Mouse (Mus musculus) heart, adult 2 months (tissue): Measurements from ENCODE around the gene Rasip1. TPM values are rescaled to one million over a fixed set of nuclear protein-coding genes. Genes with fewer than 3 reads are reported as not detected.

ENCODE experiments used
- DNase-seq, 2 experiments: peaks; one replicate each; pipeline ENCODE4 v3.0.0; 2021
- H3K27ac ChIP-seq: fragments of 200-600 bp; 2 replicates; pipeline ENCODE4 v1.8.1; 2022
- H3K27me3 ChIP-seq: fragments of 200-500 bp; 2 replicates; pipeline ENCODE4 v1.6.1; 2012; ENCODE audit warnings: mild to moderate bottlenecking, low read length, inconsistent platforms, mixed read lengths; ENCODE audit not compliant: control insufficient read depth, insufficient read depth
- H3K36me3 ChIP-seq: fragments of 200-500 bp; 2 replicates; pipeline ENCODE4 v1.6.1; 2012; ENCODE audit warnings: low read length, inconsistent platforms; ENCODE audit not compliant: control insufficient read depth, insufficient read depth
- H3K4me1 ChIP-seq: fragments of 200-500 bp; 2 replicates; pipeline ENCODE4 v1.6.1; 2011; ENCODE audit warnings: low read length; ENCODE audit not compliant: control insufficient read depth, insufficient read depth
- H3K4me3 ChIP-seq: fragments of 200-600 bp; 2 replicates; pipeline ENCODE4 v1.8.1; 2022
- H3K79me2 ChIP-seq: fragments of 200-500 bp; replicated peaks from 2 replicates; pipeline ENCODE4 v1.6.1; 2012; ENCODE audit warnings: mild to moderate bottlenecking, inconsistent platforms, low read length, moderate library complexity, mixed read lengths; ENCODE audit not compliant: control insufficient read depth, insufficient read depth
- H3K9ac ChIP-seq: fragments of 200-500 bp; 2 replicates; pipeline ENCODE4 v1.6.1; 2012; ENCODE audit warnings: low read depth, mild to moderate bottlenecking, control low read depth, inconsistent platforms, low read length, mixed read lengths
- CTCF ChIP-seq: fragments of 200-600 bp; IDR thresholded peaks from 2 replicates; pipeline ENCODE4 v1.8.1; 2022; ENCODE audit warnings: antibody characterized with exemption, mild to moderate bottlenecking, moderate library complexity
- EP300 ChIP-seq: fragments of 200-500 bp; IDR thresholded peaks from 2 replicates; pipeline ENCODE4 v1.6.1; 2011; ENCODE audit warnings: low read depth, low read length, control low read depth; ENCODE audit not compliant: insufficient read depth
- POLR2A ChIP-seq: fragments of 200-500 bp; IDR thresholded peaks from 2 replicates; pipeline ENCODE4 v1.6.1; 2011; ENCODE audit warnings: mild to moderate bottlenecking, low read depth, low read length, control low read depth; ENCODE audit not compliant: insufficient read depth
- WGBS: fragments of 180-500 bp; shearing (Covaris S2); methylation state at CpG from one replicate; pipeline ENCODE4 v1.1.7; 2018; 5-methylcytosine and 5-hydroxymethylcytosine counted together
- intact Hi-C: fragments of 180-260 bp; cut with DNase I; formaldehyde crosslinking; loops from one replicate; pipeline ENCODE4 v1.15.1; 2025
- polyA plus RNA-seq: library from polyadenylated mRNA; depleted of rRNA; stranded (reverse); fragments of >200 nt; gene quantifications from 2 replicates; pipeline ENCODE4 v1.2.3, GENCODE M21; 2012
- total RNA-seq, 2 experiments: library from RNA; stranded (reverse); gene quantifications; 2 replicates each; pipeline ENCODE4 v1.2.3; 2021

Gene Rasip1
- total and polyA plus RNA-seq, 3 experiments = 25.0 to 30.5 (median 25.5) TPM

DNA sequence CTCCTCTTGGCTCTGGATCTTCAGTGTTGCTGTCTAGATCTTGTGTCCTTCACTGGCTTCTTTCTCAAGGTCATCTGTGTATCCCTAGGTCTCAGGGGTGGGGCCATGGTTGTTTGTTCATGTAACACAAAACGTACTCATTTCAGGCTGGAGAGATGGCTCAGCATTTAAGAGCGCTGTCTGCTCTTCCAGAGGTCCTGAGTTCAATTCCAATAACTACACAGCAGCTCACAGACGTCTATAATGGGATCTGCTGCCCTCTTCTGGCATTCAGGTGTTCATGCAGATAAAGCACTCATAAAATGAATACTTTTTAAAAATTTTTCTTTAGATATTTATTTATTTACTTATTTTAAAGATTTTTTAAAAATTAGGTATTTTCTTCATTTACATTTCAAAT, 36.4 kb upstream of the Rasip1 start:
- 65% methylated on average over 3 of the region's 3 CpGs for WGBS
- TF ChIP-seq EP300 (no peak), POLR2A (no peak), CTCF (peak; percentile 71)
- no peaks in the 10 kb centered on the region for H3K36me3 ChIP-seq
- no peak overlapping the region for H3K9ac ChIP-seq
- H3K4me1 ChIP-seq = peaks cover 2% of the 10 kb centered on the region
- H3K27me3 ChIP-seq = no peaks in the 10 kb centered on the region
- DNase-seq = no peak
- intact Hi-C loops = no loop called here
- no peak overlapping the region for H3K27ac ChIP-seq
- H3K4me3 ChIP-seq = no peak overlapping the region
- no peaks in the 10 kb centered on the region for H3K79me2 ChIP-seq

- Histone ChIP-seq H3K79me2 (no peaks in the 10 kb centered on the region), H3K9ac (no peak overlapping the region), H3K4me1 (peaks cover 2% of the 10 kb centered on the region), H3K36me3 (no peaks in the 10 kb centered on the region), H3K27ac (no peak overlapping the region), H3K4me3 (no peak overlapping the region), H3K27me3 (no peaks in the 10 kb centered on the region)
- WGBS = 47% methylated on average over 7 of the region's 7 CpGs
- intact Hi-C loops = loop anchor here (1.0 kb wide), 1 partner anchor 37 kb away; no protein-coding TSS in a partner anchor
- DNase-seq = no peak
- TF ChIP-seq EP300 (no peak), CTCF (no peak), POLR2A (no peak)
Measured at GRCm38 (mm10) chr7:45591880-45592279, 35.4 kb upstream of the Rasip1 start.

- H3K4me1 ChIP-seq = peaks cover 2% of the 10 kb centered on the region
- peak; percentile 72 to 78 for DNase-seq
- WGBS = 21% methylated on average over 10 of the region's 10 CpGs
- TF ChIP-seq EP300 (peak; percentile 62; the same call in 1 of the 2 replicates), CTCF (0 out of 2 replicates have a peak, but pooled peaks have one; percentile 100), POLR2A (no peak)
- H3K27me3 ChIP-seq = no peaks in the 10 kb centered on the region
- H3K9ac ChIP-seq = no peak overlapping the region
- no peaks in the 10 kb centered on the region for H3K79me2 ChIP-seq
- no peaks in the 10 kb centered on the region for H3K36me3 ChIP-seq
- intact Hi-C loops = loop anchor here (1.0 kb wide), 1 partner anchor 89 kb away; no protein-coding TSS in a partner anchor
- H3K4me3 ChIP-seq = no peak overlapping the region
- H3K27ac ChIP-seq = no peak overlapping the region
Measured at GRCm38 (mm10) chr7:45593118-45593815, 34.0 kb upstream of the Rasip1 start.

DNA sequence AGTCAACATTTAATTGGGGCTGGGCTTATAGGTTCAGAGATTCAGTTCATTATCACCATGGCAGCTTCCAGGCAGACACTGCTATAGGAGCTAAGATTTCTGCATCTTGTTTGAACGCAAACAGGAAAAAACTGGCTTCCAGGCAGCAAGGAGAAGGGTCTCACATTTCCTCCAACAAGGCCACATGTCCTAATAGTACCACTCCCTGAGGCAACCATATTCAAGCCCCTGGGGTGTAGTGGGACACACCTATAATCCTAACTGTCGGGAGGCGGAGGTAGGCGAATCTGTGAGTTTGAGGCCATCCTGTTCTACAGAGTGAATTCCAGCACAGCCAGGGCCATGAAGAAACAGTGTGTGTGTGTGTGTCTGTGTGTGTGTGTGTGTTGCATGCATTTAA, 32.1 kb upstream of the Rasip1 start:
- WGBS = 88% methylated on average over 4 of the region's 4 CpGs
- TF ChIP-seq CTCF (no peak), EP300 (no peak), POLR2A (no peak)
- Histone ChIP-seq H3K4me3 (no peak overlapping the region), H3K79me2 (no peaks in the 10 kb centered on the region), H3K27me3 (no peaks in the 10 kb centered on the region), H3K27ac (no peak overlapping the region), H3K4me1 (peaks cover 2% of the 10 kb centered on the region; the same call in 1 of the 2 replicates), H3K36me3 (no peaks in the 10 kb centered on the region), H3K9ac (no peak overlapping the region)
- intact Hi-C loops = no loop called here
- DNase-seq = no peak

DNA sequence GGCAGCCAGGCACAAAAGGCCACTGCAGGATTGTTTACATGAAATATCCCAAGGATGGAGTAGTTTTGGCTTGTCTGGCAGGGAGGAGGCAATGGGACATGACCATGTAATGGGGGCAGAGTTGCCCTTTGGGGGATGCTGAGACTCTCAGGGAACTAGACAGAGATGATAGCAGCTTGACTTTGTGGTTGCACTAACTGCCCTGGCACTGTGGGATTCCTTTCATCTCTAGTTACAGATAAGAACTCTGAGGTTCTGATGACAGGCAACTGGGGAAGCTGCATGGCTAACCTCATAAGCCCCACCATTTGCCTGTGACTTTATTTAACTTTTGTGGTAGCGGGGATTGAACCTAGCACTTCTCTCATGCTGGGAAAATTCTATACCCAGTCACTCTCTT, 31.2 kb upstream of the Rasip1 start:
- no peak overlapping the region for H3K9ac ChIP-seq
- TF ChIP-seq EP300 (no peak), CTCF (no peak), POLR2A (no peak)
- H3K4me1 ChIP-seq = peaks cover 2% of the 10 kb centered on the region; the same call in 1 of the 2 replicates
- no peak overlapping the region for H3K4me3 ChIP-seq
- intact Hi-C loops = loop anchor here (2.0 kb wide), 1 partner anchor 17 kb away; no protein-coding TSS in a partner anchor
- no peak overlapping the region for H3K27ac ChIP-seq
- DNase-seq = no peak
- no peaks in the 10 kb centered on the region for H3K79me2 ChIP-seq
- no peaks in the 10 kb centered on the region for H3K27me3 ChIP-seq
- H3K36me3 ChIP-seq = no peaks in the 10 kb centered on the region
- WGBS = 93% methylated on average over 1 of the region's 1 CpGs

- Histone ChIP-seq H3K4me3 (no peak overlapping the region), H3K79me2 (no peaks in the 10 kb centered on the region), H3K9ac (no peak overlapping the region), H3K4me1 (no peaks in the 10 kb centered on the region), H3K27me3 (no peaks in the 10 kb centered on the region), H3K27ac (no peak overlapping the region), H3K36me3 (no peaks in the 10 kb centered on the region)
- TF ChIP-seq CTCF (no peak), POLR2A (no peak), EP300 (no peak)
- WGBS = 90% methylated on average over 5 of the region's 5 CpGs
- intact Hi-C loops = loop anchor here (2.0 kb wide), 1 partner anchor 16 kb away; no protein-coding TSS in a partner anchor
- DNase-seq = no peak
Measured at GRCm38 (mm10) chr7:45597013-45597412, 30.3 kb upstream of the Rasip1 start.
